Mouse (Mus musculus) ZHBTc4 (cell line): ENCODE measurements around the gene Thoc5.

Experiments
- DNase-seq: peaks from one replicate; pipeline ENCODE4 v3.0.0-alpha.2; 2011; ENCODE audit warnings: low read depth, low spot score

Thoc5 gene

GRCm38 (mm10) chr11:4974376-4975122, 79.4 kb downstream of the Thoc5 start:
- no peak for DNase-seq

- DNase-seq = peak; percentile 91
Observed at GRCm38 (mm10) chr11:4975623-4976022, 80.5 kb downstream of the Thoc5 start.
